Mouse (Mus musculus) cerebellum, adult 2 months (tissue): ENCODE measurements at regions not wholly inside any gene's neighbourhood (a gene's known extent, or its start where the extent isn't known, plus 50 kb on each side); places are given as distances from the start of the nearest gene placed in this dataset.
"Not testable (repeated sequence)": the region's sequence is repeated elsewhere in the genome, so short reads cannot be mapped to it uniquely, and the experiment has no call there.

Experiments used
- CTCF ChIP-seq: fragments of 200-500 bp; IDR thresholded peaks from 2 replicates; pipeline ENCODE4 v1.5.1; 2011; ENCODE audit warnings: low read depth, mild to moderate bottlenecking, control low read depth, low read length, moderate library complexity, borderline replicate concordance; ENCODE audit not compliant: insufficient read depth
- POLR2A ChIP-seq: fragments of 200-500 bp; IDR thresholded peaks from 2 replicates; pipeline ENCODE4 v1.6.1; 2011; ENCODE audit warnings: low read length, control low read depth, borderline replicate concordance; ENCODE audit not compliant: insufficient read depth

DNA sequence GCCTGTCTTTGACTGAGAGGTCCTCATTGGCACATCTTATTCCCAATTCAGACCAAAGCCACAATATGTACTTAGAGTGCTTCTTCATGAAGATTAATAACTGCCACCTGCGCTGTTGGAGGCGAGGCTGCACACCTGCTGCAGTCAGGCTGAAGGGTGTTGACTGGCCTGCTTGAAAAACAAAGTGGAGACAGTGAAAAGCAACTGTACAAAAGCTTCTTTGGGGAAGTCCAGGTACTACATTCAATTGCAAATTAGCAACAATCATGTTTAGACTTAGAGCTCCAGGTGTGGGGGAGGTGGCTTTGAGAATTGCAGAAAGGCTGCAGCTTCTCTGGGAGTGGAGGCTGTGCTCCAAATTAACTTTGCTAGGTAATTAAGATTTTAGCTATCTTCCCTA is 170.6 kb upstream of the Klf6 start:
- TF ChIP-seq POLR2A, CTCF: not testable (repeated sequence)
